Mouse (Mus musculus) lung, adult 2 months (tissue): ENCODE measurements around the gene Ang5.

Source experiments
- CTCF ChIP-seq: fragments of 200-500 bp; IDR thresholded peaks from 2 replicates; pipeline ENCODE4 v1.5.1; 2011; ENCODE audit warnings: mild to moderate bottlenecking, low read length, control low read depth; ENCODE audit not compliant: insufficient read depth
- POLR2A ChIP-seq: fragments of 200-500 bp; IDR thresholded peaks from 2 replicates; pipeline ENCODE4 v1.6.1; 2011; ENCODE audit warnings: low read depth, mild to moderate bottlenecking, control low read depth, low read length, borderline replicate concordance; ENCODE audit errors: extremely low read depth

DNA sequence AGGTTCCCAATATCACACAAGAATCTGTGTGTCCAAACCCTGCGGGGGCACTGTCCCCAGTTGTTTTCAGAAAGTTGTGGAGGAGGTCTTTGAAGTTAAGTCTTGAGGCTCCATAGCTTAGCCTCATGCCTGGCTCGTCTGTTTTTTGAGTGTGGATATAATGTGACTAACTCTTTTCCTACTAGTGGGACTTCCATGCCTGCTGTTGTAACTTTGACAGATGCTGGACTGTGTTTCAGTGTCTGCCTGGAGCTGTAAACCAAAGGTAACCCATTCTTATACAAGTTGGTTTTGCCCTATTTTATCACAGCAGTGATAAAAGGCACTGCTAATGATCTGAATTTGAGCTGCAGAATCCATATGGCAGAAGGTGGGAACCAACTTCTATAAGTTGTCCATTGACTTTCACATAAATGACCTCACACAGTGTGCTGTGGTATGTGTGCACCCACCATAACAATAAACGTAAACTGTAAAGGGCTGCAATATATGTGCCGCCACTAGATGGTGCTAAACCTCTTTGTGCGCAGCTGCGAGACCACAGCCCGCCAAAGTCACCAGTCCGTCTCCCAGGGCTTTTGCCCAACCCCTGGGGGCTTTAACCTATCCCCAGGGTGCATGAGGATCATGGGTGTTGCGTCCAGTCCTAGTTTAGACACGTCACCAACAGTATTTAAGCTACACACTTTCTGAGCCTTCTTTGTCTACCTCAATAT is 32.0 kb upstream of the Ang5 start, which contains the start of gene Gm8113:
- TF ChIP-seq CTCF (peak; percentile 74), POLR2A (0 out of 2 replicates have a peak, but pooled peaks have one; percentile 12)
